Mouse (Mus musculus) cerebellum, adult 11-12 months (tissue): Measurements from ENCODE around the gene Pter.

Experiments
- DNase-seq: peaks from one replicate; pipeline ENCODE4 v3.0.0; 2022

The Pter gene

DNA sequence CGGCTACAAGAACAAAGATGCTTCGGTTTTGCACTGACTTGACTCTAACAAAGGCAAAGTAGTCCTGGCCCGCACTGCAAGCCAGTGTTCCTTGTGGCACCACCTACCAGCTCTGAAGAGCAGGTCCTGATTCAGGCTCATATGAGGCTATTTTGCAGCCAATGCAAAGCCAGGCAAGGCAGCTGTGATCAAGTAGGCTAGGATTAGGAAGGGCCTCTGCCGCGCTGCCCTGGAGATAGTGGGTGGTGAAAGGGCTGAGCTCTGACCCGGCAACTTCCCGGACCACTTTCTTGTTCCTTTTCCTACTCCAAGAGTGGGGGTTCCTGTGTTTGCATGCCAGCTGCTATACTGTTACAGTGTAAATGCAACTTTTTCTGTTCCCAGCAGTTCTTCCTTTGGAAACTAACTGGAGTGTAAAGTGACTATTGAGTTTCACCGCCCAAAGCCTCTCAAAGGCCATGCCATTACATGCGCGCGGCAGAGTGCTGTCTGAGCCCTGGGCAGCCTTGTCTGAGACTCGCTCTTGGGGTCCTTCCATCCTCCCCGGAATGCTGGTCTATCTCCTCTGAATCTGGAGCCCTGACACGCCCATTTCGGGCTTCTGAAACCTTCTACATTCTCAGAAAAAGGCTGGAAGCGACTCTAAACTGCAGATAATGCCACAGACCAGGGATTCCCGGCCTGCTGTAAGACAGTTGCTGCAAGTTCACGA is 85.6 kb downstream of the Pter start:
- no peak for DNase-seq

DNA sequence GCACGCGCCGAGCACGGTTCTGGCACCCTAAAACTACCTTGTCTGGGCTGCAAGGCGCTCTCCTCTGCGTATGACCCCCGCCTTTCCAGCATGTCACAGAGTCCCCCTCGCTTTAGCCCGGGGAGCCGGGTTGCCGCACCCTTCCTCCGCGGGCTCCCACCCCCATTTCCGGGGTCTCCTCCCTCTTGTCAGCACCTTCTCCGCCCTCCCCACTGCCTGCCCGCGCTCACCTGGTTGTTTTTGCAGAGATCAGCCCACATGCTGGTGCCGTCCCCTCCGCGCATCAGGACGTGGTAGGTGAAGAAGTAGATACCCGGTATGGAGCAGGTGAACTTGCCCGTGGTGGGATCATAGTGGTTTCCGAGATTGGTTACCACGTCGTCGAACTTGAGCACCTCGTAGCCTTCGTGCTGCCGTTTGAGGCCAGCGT is 86.2 kb downstream of the Pter start:
- no peak for DNase-seq

DNA sequence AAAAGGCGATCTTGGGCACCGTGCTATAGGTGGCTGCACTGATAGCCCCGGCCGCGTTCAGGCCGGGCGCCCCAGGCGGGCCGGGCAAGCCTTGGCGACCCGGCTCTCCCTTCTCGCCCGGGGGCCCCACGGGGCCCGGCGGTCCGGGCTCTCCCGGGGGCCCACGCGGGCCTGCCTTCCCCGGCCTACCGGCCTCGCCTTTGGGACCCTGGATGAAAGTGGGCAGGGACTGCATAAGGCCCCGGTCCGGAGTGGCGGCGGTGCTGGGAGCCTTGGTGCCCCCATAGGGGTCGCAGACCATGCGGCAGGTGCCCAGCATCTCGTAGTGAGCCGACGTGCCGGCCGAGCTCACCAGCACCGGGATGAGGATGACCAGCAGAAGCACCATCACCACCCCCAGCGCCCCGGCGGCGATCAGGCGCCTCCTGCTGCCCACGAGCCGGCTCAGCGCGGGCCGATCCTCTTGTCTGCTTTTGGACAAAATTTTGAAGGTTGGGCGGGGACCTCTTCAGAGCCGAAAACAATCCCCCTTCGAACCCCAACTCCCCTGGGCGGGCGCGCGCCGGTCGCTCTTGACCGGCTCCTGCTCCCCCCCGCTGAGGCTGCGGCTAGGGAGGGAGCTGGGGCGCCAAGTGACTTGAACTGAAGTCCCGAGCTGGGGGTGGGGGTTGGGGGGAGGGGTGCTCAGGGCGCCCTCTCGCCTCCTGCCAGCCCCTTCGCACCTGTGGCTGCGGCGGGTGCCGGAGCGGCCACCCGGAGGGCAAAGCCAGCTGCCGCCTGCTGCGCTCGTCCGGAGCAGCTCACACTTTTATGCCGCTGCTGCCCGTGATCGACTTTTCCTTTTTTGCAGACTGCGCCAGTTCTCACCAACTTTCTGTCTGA is 86.9 kb downstream of the Pter start:
- no peak for DNase-seq

DNA sequence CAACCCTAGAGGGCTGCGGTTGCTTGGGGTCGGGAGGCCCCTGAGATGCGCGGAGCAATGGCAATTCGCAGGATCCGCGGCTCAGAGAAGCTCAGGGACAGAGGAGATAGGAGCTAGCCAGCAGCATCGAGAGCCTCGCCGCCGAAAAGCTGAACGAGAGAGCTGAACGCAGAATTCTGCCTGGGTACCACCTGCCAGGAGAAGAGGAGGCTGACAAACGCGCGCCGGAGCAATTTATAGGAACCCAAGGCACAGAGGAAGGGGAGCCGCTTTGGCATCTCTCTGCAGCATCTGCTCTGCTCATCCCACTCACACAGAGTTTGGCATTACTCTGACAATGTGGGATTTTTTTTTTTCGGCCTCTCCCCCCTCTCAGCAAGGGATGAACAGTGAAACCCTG is 87.6 kb downstream of the Pter start, which contains the start of gene C1ql3:
C1ql3 (minus strand) TSS at position 335 of the 400 bp plus-strand sequence.
- no peak for DNase-seq

DNA sequence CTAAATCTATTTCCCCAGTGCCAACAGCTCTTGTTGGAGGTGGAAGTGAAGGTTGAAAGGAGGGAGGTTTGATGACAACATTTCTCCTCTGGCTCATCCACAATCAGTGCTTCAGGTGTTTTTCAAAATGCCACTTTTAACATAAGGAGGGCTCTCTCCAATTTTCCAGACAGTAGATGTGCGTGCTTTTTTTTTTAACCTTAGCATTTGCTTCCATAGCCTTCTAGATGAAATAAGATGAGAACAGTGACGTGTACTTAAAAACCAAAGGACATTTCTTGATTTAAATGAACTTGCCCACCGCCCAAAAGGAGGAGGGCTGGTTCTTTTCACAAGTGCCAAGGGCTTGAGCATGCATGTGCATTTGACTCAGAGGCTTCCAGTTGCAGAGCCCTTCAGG is 88.1 kb downstream of the Pter start:
- no peak for DNase-seq

DNA sequence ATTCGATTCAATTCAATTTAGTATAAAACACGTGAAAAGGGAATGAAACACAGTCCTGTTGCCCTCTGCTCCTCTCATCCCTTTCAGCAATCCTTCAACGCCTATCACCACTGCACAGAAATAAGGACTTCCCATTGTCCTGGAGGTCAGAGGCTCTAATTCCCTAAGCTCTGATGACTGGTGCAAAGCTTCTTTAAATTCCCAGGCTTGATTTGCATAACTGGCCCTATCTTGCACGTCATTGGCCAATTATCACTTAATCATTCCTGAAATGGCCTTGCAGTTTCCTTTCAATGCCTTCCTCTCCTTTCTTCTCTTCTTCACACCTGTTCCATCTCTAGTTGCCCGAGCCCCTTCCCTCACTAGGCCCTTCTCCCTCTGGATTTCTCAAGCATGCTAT is 94.5 kb downstream of the Pter start:
- no peak for DNase-seq

DNA sequence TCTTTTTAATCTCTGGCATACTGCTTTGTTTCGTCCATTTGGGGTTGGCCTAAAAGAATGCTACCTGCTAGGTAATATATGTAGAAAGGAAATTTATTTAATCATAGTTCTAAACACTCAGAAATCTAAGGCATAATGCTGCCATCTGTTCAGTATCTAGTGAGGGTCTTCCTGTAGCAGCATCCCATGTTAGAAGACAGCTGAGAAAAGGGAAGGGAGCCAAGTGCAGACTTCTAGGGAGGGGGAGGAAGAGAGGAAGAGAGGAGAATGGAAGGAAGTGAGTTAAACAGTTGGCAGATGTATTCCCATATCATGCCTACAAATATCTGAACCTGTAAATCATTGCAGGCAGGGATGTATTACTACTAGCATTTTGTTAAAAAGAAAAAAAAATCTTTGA is 95.0 kb downstream of the Pter start:
- no peak for DNase-seq

DNA sequence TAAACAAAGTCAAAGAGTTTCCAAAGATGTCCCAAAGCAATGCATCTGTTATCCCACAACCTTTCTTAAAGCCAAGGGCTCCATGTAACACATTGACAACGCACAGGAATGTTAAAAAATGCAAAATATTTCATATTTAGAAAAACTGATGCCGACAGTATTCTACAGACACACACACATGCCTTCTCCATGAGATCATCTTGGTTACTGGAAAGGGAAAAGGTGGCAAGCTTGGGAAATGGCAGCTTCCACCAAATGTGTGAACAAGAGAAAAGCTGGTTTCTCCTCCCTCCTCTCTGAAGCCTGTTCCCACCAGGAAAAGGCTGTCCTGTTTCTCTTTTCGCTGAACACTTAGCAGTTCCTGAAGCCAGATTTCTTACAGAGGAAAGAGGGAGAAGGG is 114.9 kb downstream of the Pter start:
- no peak for DNase-seq

DNA sequence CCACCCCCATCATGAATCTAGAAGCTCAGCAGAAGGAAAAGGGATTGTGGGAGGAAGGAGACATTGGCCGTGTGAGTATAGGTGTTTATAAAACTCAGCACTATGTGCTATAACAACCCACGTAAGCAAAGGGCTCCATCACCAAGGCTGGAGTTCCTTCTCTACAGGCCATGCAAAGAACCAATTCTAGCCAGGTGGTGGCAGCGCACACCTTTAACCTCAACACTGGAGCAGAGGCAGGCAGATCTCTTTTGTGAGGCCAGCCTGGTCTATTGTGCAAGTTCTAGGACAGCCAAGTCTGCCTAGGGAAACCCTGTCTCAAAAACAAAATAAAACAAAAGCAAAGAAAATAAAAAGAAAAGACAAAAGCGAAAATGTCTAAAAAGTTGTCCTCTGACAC is 115.9 kb downstream of the Pter start:
- DNase-seq, result no peak

DNA sequence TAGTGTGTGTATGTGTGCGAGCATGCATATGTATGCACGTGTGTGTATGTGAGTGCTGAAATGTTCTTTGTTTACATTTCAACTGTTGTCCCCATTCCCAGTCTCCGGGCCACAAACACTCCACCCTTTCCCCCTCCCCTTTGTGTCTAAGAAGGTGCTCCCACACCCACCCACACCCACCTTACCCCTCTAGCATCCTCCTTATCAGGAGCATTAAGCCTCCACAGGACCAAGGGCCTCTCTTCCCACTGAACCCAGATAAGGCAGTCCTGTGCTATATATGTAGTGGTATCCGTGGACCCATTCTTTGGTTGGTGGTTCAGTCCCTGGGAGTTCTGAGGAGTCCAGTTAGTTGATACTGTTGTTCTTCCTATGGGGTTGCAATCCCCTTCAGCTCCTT is 120.7 kb downstream of the Pter start:
- DNase-seq, result no peak

DNA sequence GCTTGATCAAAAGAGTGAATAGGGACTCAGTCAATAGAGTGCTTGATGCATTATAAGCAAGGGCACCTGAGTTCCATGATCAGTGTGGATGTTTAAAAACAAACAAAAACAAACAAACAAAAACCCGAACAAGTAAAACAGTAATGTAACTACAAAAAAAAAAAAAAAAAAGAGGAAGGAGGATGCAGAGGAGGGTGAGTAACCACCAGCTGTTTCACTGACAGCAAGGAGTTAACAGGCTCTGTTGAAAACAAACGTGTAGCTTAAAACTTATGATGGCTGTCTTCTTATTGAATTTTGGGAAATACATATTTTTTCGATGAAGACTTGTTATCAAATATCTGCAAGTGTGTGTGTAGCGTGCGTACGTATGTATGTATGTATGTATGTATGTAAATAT is 124.8 kb downstream of the Pter start:
- no peak for DNase-seq
